Comparison of ENCODE assay signal across 8 mouse cellular contexts in the genomic region with DNA sequence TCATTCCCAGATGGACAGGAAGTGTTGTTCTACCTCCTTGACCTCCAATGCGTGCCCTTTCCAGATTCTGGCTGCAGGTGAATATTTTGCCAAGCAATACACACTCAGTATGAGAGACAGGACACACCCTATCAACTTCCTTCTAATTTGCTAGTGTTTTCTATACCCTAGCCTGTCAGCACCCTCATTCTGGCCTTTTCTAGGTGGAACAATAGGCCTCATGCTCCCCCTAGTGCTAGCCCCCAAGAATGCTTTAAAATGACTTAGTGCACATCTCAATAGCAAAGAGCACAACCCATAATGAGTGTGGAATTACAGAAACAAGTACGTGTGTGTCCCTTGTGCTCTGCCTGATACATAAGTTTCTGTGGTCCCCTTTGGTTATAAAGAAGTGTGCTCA.
A peak's percentile ranks its signal among the peaks of the same experiment; 100 is the strongest.
DNase-seq lines count a peak whose midpoint lies in the region; ATAC-seq and TF ChIP-seq lines count a peak whose summit lies in the region.

No protein-coding gene starts in this region.

- TF ChIP-seq CTCF in brain, embryonic 14.5 days (IDR thresholded peaks at IDR 0.05; ENCODE audit: borderline replicate concordance, extremely low read depth, insufficient read depth, insufficient read length) = peak; percentile 57; the same call in 1 of the 2 replicates
- peak; percentile 63 for TF ChIP-seq CTCF in hindbrain, postnatal 0 days (IDR thresholded peaks at IDR 0.05; ENCODE audit: low read depth)
- TF ChIP-seq CTCF in liver, embryonic 14.5 days (IDR thresholded peaks at IDR 0.05; ENCODE audit: low read depth) = peak; percentile 44

- no peak overlapping the region for H3K4me2 ChIP-seq in hindbrain, postnatal 0 days (ENCODE audit: low read depth, low read length)
- no peak overlapping the region for H3K4me2 ChIP-seq in liver, embryonic 14.5 days (ENCODE audit: low read depth)

- 47% methylated on average over 2 of the region's 2 CpGs for whole genome bisulfite sequencing in hindbrain, postnatal 0 days
- WGBS in liver, embryonic 14.5 days (ENCODE audit: insufficient replicate concordance) = 39% methylated on average over 2 of the region's 2 CpGs

- no peak overlapping the region for H3K4me3 ChIP-seq in hindbrain, postnatal 0 days (ENCODE audit: low read length)
- no peak overlapping the region for H3K4me3 ChIP-seq in liver, embryonic 14.5 days (ENCODE audit: insufficient read depth in 1 of 2, low read depth in 2 of 2, low read length in 2 of 2)

- peak; percentile 50 to 57 for DNase-seq in cerebellum, postnatal 10 days
- DNase-seq in cerebellum, adult 9-10 months = no peak
- DNase-seq in right cerebral cortex, adult 18-20 months = peak; percentile 33
- DNase-seq in right cerebral cortex, postnatal 36 days (ENCODE audit: low spot score in 2 of 2) = no peak
- peak; percentile 61 for DNase-seq in brain, embryonic 14.5 days (ENCODE audit: low read depth)
- DNase-seq in hindbrain, postnatal 0 days (ENCODE audit: low spot score) = peak; percentile 17
- DNase-seq in liver, embryonic 14.5 days (ENCODE audit: low read depth in 3 of 3, low spot score in 3 of 3) = no peak
- DNase-seq in retina, embryonic 14.5 days (ENCODE audit: low spot score) = peak; percentile 69

- H3K4me1 ChIP-seq in hindbrain, postnatal 0 days (ENCODE audit: insufficient read depth, low read length) = no peaks in the 10 kb centered on the region
- H3K4me1 ChIP-seq in liver, embryonic 14.5 days (replicated peaks; ENCODE audit: control insufficient read depth in 2 of 2, insufficient read depth in 2 of 2, low read length in 1 of 2) = no peaks in the 10 kb centered on the region

- TF ChIP-seq POLR2A in brain, embryonic 14.5 days (IDR thresholded peaks at IDR 0.05; ENCODE audit: borderline replicate concordance, extremely low read depth, insufficient read depth, insufficient read length, poor library complexity, severe bottlenecking) = no peak

- H3K27me3 ChIP-seq in hindbrain, postnatal 0 days (ENCODE audit: insufficient read depth, low read length) = no peaks in the 10 kb centered on the region
- no peaks in the 10 kb centered on the region for H3K27me3 ChIP-seq in liver, embryonic 14.5 days (ENCODE audit: control insufficient read depth, insufficient read depth, low read length)

- no peaks in the 10 kb centered on the region for H3K36me3 ChIP-seq in hindbrain, postnatal 0 days (ENCODE audit: insufficient read depth, low read length)
- H3K36me3 ChIP-seq in liver, embryonic 14.5 days (replicated peaks; ENCODE audit: control insufficient read depth, insufficient read depth, low read depth) = no peaks in the 10 kb centered on the region

- no peak for TF ChIP-seq EP300 in liver, embryonic 14.5 days (IDR thresholded peaks at IDR 0.05; ENCODE audit: low read depth)

- no peak for ATAC-seq in hindbrain, postnatal 0 days
- no peak for ATAC-seq in liver, embryonic 14.5 days (ENCODE audit: insufficient read depth)

- H3K9me3 ChIP-seq in hindbrain, postnatal 0 days (ENCODE audit: low read length) = no peaks in the 10 kb centered on the region
- no peaks in the 10 kb centered on the region for H3K9me3 ChIP-seq in liver, embryonic 14.5 days (ENCODE audit: control insufficient read depth, low read length)

- no peak overlapping the region for H3K9ac ChIP-seq in hindbrain, postnatal 0 days (replicated peaks; ENCODE audit: low read length)
- no peak overlapping the region for H3K9ac ChIP-seq in liver, embryonic 14.5 days (replicated peaks)

- H3K27ac ChIP-seq in hindbrain, postnatal 0 days = no peak overlapping the region
- no peak overlapping the region for H3K27ac ChIP-seq in liver, embryonic 14.5 days

Comparison
In these comparisons a context has a peak if more than half of its experiments do, and no peak if none do; other contexts are left out.
1. DNase-seq: peak in cerebellum, postnatal 10 days (2 of 2), right cerebral cortex, adult 18-20 months (single experiment), brain, embryonic 14.5 days (single experiment), hindbrain, postnatal 0 days (single experiment) and retina, embryonic 14.5 days (single experiment); none in cerebellum, adult 9-10 months (single experiment), right cerebral cortex, postnatal 36 days (0 of 2) and liver, embryonic 14.5 days (0 of 3).
2. Peak in every context shown above with its lines, with median percentiles within 50 percentile points of each other: CTCF ChIP-seq.